Mouse (Mus musculus): ENCODE results near the gene Prune1.

The Prune1 gene

DNA sequence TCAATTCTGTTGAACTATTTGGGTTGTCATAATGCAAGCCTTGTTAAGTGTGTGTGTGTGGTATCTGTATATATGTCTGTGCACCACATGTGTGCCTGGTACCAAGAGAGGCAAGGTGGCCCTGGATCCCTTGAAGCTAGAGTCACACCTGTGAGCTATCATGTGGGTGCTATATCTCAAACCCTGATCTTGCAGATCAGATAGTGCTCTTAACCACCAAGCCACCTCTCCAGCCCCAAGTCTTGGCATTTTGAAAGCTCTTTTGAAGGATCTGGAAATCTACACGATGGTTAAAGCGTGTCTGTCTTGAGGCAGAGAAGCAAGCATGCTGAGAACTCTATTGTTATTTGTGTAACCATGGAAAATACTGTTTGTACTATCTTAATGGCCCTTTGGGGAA lies 71.3 kb downstream of the Prune1 start:
- no peak for DNase-seq

DNA sequence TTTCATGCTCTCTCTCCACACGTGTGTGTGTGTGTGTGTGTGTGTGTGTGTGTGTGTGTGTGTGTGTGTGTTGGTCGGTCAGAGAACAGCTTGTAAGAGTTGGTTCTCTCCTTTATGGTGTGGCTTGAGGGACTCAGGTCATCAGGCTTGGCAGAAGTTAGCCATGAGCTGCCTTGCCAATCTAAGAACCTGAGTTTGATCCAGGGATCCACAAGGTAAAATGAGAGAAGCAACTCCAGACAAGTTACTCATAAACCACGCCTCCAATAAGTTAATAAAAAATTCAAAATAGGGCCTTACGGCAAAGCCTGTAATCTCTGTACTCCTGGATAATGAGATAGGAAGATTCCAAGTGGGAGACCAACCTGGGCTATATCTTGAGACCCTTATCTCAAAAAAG lies 73.6 kb downstream of the Prune1 start:
- no peak for DNase-seq

DNA sequence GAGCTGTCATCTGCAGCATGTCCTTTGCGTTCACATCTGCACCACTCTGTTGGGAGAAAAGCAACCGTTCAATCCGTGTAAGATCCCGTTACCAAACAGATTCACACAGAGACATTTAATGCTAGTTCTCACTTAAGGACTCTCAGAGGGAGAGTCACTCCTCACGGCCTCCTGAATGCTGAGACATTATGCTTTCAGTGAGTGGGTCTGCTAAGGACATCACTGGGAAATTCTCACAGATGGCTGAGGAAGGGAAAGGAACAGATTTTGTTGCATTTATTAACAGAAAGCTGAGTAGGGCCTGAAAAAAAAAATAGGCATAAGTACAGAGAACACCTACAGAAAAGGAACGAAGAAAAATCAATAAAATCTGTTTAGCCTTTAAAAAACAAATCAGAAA lies 78.0 kb downstream of the Prune1 start:
- DNase-seq, result no peak
